22 mouse cellular contexts compared by ENCODE assay signal in genomic region chr11:117532374-117532773, GRCm38 (mm10). TPM values are rescaled to one million over a fixed set of nuclear protein-coding genes. Genes with fewer than 3 reads are reported as not detected.
"Had no signal": no experiment of that assay in that cellular context is flagged by ENCODE, and none has a peak within 500 bp of the region (broad histone marks: within the 10 kb centered on the region; RNA-seq: fewer than 3 reads in every experiment).

No protein-coding gene starts in this region.

- H3K9me3 ChIP-seq: liver, embryonic 12.5 days; neural tube, embryonic 12.5 days; stomach, embryonic 15.5 days had no signal

- H3K4me3 ChIP-seq: layer of hippocampus, adult 2 months; liver, embryonic 12.5 days; neural tube, embryonic 12.5 days; stomach, embryonic 15.5 days had no signal

- H3K4me2 ChIP-seq: liver, embryonic 12.5 days; lung, embryonic 14.5 days; neural tube, embryonic 12.5 days; stomach, embryonic 15.5 days had no signal

- H3K27ac ChIP-seq: layer of hippocampus, adult 2 months; liver, embryonic 12.5 days; neural tube, embryonic 12.5 days; stomach, embryonic 15.5 days had no signal

- H3K4me1 ChIP-seq: liver, embryonic 12.5 days had no signal

- H3K27me3 ChIP-seq: liver, embryonic 12.5 days; neural tube, embryonic 12.5 days; stomach, embryonic 15.5 days had no signal

- ATAC-seq: liver, embryonic 12.5 days had no signal

- DNase-seq: kidney, adult 18-20 months; kidney, postnatal 10 days; kidney, postnatal 4 days; left cerebral cortex, postnatal 4 days; lung, embryonic 14.5 days; lung, postnatal 10 days; lung, postnatal 4 days; right cerebral cortex, postnatal 14 days; thymus, adult 2 months; thymus, postnatal 25 days had no signal

- H3K36me3 ChIP-seq: liver, embryonic 12.5 days; neural tube, embryonic 12.5 days; stomach, embryonic 15.5 days had no signal

- H3K9ac ChIP-seq: liver, embryonic 12.5 days; lung, embryonic 14.5 days; neural tube, embryonic 12.5 days; stomach, embryonic 15.5 days had no signal

RNA-seq across cellular contexts. Expression of gene Gm11733, which starts 48.2 kb away (rescaled TPM):
- total RNA-seq: layer of hippocampus, postnatal 10 days; left cerebral cortex, postnatal 4 days; megakaryocyte, adult 5-6 weeks; neutrophil, adult 5-6 weeks had no signal
- polyA plus RNA-seq: kidney, embryonic 14.5 days; limb, embryonic 14.5 days; liver, embryonic 12.5 days; liver, embryonic 16.5 days; neural tube, embryonic 12.5 days; spleen, adult 2 months; stomach, embryonic 15.5 days; testis, adult 2 months; thymus, adult 2 months had no signal
